Mouse (Mus musculus) megakaryocyte, embryonic 14.5 days (primary cell): ENCODE data around the gene Cd300ld5.

Experiments used
- FLI1 ChIP-seq: IDR thresholded peaks from 2 replicates; pipeline ENCODE4 v1.6.1; 2012; ENCODE audit warnings: low read length, inconsistent platforms, mixed read lengths
- GATA1 ChIP-seq: IDR thresholded peaks from 3 replicates; pipeline ENCODE4 v1.6.1; 2012; ENCODE audit warnings: mixed read lengths, low read length, inconsistent platforms, borderline replicate concordance

DNA sequence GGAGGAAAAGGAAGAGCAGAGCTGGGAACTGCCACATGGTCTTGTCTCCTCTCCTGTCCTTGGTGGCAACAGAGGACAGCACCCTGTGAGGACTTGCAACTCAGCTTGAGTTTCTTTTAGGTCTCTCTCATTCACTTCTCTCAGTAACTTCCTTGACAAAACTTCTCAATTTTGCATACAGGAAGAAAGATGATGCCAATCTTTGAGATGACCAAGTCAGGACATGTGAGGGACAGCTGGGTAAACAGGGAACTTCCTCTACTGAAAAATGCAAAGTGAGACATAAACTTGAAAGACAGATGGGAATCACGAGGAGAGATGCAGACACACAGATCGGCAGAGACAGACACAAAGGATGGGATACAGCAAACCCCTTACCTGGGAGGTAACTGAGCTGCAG, 10.7 kb upstream of the Cd300ld5 start, which contains the start of gene Cd300ld3:
- TF ChIP-seq GATA1 (no peak), FLI1 (no peak)
